Mouse (Mus musculus): ENCODE results near the gene Cox8a.

DNA sequence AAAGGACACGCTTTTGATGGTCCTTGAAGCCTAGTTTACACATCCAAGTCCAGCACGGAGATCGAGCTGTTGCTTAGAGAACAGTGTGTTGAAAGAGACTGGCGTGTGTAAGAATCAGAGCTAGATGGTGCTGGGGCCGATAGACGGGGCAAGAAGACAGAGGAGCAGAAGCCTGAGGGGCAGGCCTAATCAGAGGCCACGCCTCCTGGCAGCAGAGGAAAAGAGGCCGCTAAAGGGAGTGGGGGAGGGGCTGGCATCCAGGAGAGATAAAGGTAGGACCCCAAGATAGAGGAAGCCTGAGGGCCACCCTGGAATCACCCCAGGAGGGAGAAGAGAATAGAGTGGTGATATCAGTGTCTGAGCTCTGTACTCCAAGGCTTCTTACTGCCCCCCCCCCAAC, 46.0 kb downstream of the Cox8a start:
- no peak for TF ChIP-seq CTCF (IDR thresholded peaks at IDR 0.05; ENCODE audit: low read depth, low read length)
- no peak for TF ChIP-seq POLR2A (IDR thresholded peaks at IDR 0.05; ENCODE audit: borderline replicate concordance, low read depth, low read length)

Measured in bone marrow macrophage, adult 2 months (primary cell).